Comparison of ENCODE assay signal across 14 mouse cellular contexts in genomic region chr12:8334261-8334660, GRCm38 (mm10). TPM values are rescaled to one million over a fixed set of nuclear protein-coding genes. Genes with fewer than 3 reads are reported as not detected.
DNase-seq lines count a peak whose midpoint lies in the region; ATAC-seq and TF ChIP-seq lines count a peak whose summit lies in the region.
"Had no signal": no experiment of that assay in that cellular context is flagged by ENCODE, and none has a peak within 500 bp of the region (broad histone marks: within the 10 kb centered on the region; RNA-seq: fewer than 3 reads in every experiment).

No protein-coding gene starts in this region.

- H3K9ac ChIP-seq in heart, embryonic 16.5 days (ENCODE audit: low read length): no peak overlapping the region
- no peak overlapping the region for H3K9ac ChIP-seq in midbrain, embryonic 11.5 days (ENCODE audit: low read length)
- H3K9ac ChIP-seq: limb, embryonic 12.5 days had no signal

- H3K9me3 ChIP-seq in heart, embryonic 16.5 days (replicated peaks; ENCODE audit: control insufficient read depth, low read length): no peaks in the 10 kb centered on the region
- no peaks in the 10 kb centered on the region for H3K9me3 ChIP-seq in midbrain, embryonic 11.5 days (ENCODE audit: control insufficient read depth, low read length)
- H3K9me3 ChIP-seq: limb, embryonic 12.5 days had no signal

- 63% methylated on average over 4 of the region's 4 CpGs for WGBS in heart, embryonic 16.5 days
- 94% methylated on average over 4 of the region's 4 CpGs for WGBS in midbrain, embryonic 11.5 days

- H3K4me3 ChIP-seq in left cerebral cortex, adult 2 months: no peak overlapping the region
- H3K4me3 ChIP-seq in heart, embryonic 16.5 days (ENCODE audit: low read length): no peak overlapping the region
- H3K4me3 ChIP-seq in midbrain, embryonic 11.5 days (ENCODE audit: low read depth, low read length): no peak overlapping the region
- H3K4me3 ChIP-seq: limb, embryonic 12.5 days had no signal

- H3K4me1 ChIP-seq in heart, embryonic 16.5 days (ENCODE audit: control insufficient read depth, insufficient read depth, low read length): peaks cover 38% of the 10 kb centered on the region
- peaks cover 11% of the 10 kb centered on the region for H3K4me1 ChIP-seq in midbrain, embryonic 11.5 days (ENCODE audit: control insufficient read depth, insufficient read depth, low read length)
- H3K4me1 ChIP-seq: limb, embryonic 12.5 days had no signal

- no peak for TF ChIP-seq CTCF in left cerebral cortex, adult 2 months (IDR thresholded peaks at IDR 0.05)

- H3K27ac ChIP-seq in left cerebral cortex, adult 2 months: peak overlapping the region; percentile 66
- H3K27ac ChIP-seq in heart, embryonic 16.5 days (ENCODE audit: low read length): peak overlapping the region; percentile 38
- no peak overlapping the region for H3K27ac ChIP-seq in midbrain, embryonic 11.5 days (ENCODE audit: low read depth, low read length)
- H3K27ac ChIP-seq: limb, embryonic 12.5 days had no signal

- intact Hi-C loops in left cerebral cortex, adult 2 months (cut with DNase I): no loop called here
- intact Hi-C loops in left cerebral cortex, postnatal 14 days (cut with DNase I): no loop called here

- peak; percentile 79 for DNase-seq in gastrocnemius, adult 18-20 months (ENCODE audit: low spot score)
- no peak for DNase-seq in gastrocnemius, postnatal 4 days (ENCODE audit: low spot score in 2 of 2)
- DNase-seq in left cerebral cortex, adult 2 months (ENCODE audit: extremely low spot score in 1 of 2, low spot score in 2 of 2): no peak
- no peak for DNase-seq in left cerebral cortex, postnatal 14 days (ENCODE audit: low spot score in 2 of 2)
- DNase-seq in thymus, adult 18-20 months: no peak
- DNase-seq in midbrain, embryonic 11.5 days (ENCODE audit: low spot score, missing footprints): no peak
- DNase-seq in thymus, postnatal 0 days (ENCODE audit: low spot score): no peak
- DNase-seq: lung, postnatal 14 days; right cerebral cortex, postnatal 4 days had no signal

- peaks cover 7% of the 10 kb centered on the region for H3K36me3 ChIP-seq in heart, embryonic 16.5 days (ENCODE audit: control insufficient read depth, insufficient read depth)
- H3K36me3 ChIP-seq in midbrain, embryonic 11.5 days (ENCODE audit: control insufficient read depth, insufficient read depth, low read length): peaks cover 3% of the 10 kb centered on the region; the same call in 1 of the 2 replicates

- no peak overlapping the region for H3K4me2 ChIP-seq in heart, embryonic 16.5 days (ENCODE audit: low read depth, low read length)
- no peak overlapping the region for H3K4me2 ChIP-seq in midbrain, embryonic 11.5 days
- H3K4me2 ChIP-seq: limb, embryonic 12.5 days had no signal

- H3K27me3 ChIP-seq in heart, embryonic 16.5 days (ENCODE audit: control insufficient read depth, insufficient read depth, low read length): no peaks in the 10 kb centered on the region
- H3K27me3 ChIP-seq in midbrain, embryonic 11.5 days (ENCODE audit: control insufficient read depth, insufficient read depth, low read length): no peaks in the 10 kb centered on the region
- H3K27me3 ChIP-seq: limb, embryonic 12.5 days had no signal

- ATAC-seq in heart, embryonic 16.5 days (replicated peaks; ENCODE audit: extremely low read depth, insufficient read depth, low FRiP score): peak; percentile 38; the same call in 1 of the 2 replicates
- no peak for ATAC-seq in midbrain, embryonic 11.5 days (ENCODE audit: low FRiP score)
- ATAC-seq: midbrain, embryonic 16.5 days had no signal

RNA-seq across cellular contexts. Expression of gene Hs1bp3, which starts 21.0 kb away (rescaled TPM):
- 1 to 10 TPM; 6.8 to 7.0 TPM for total RNA-seq in gastrocnemius, adult 18-20 months (2021)
- 10 to 100 TPM; 10.2 to 10.4 TPM for total RNA-seq in gastrocnemius, postnatal 4 days (2021)
- 10 to 100 TPM; 11.8 to 12.7 TPM for total RNA-seq in left cerebral cortex, adult 2 months (2021)
- 10 to 100 TPM; 10.6 to 11.0 TPM for total RNA-seq in left cerebral cortex, postnatal 14 days (2021)
- 15.1 and 16.5 TPM in 2 replicates for polyA plus RNA-seq in heart, embryonic 16.5 days (2015; fragmentation: Nextera tagmentation; extraction: Ambion mirVana)
- 7.2 and 7.4 TPM in 2 replicates for polyA plus RNA-seq in midbrain, embryonic 11.5 days (2014; fragmentation: Nextera tagmentation; extraction: Ambion mirVana)
- 4.8 and 6.2 TPM in 2 replicates for polyA plus RNA-seq in thymus, postnatal 0 days (2015; fragmentation: Nextera tagmentation; extraction: Ambion mirVana)

RNA-seq across cellular contexts. Expression of gene Gdf7, which starts 32.5 kb away (rescaled TPM):
- not detected for total RNA-seq in gastrocnemius, adult 18-20 months (2021)
- not detected for total RNA-seq in gastrocnemius, postnatal 4 days (2021)
- total RNA-seq in left cerebral cortex, adult 2 months (2021): 1 to 10 TPM in 1 of 2 experiments, under 1 TPM in 1; 0.66 to 1.1 TPM
- total RNA-seq in left cerebral cortex, postnatal 14 days (2021): under 1 TPM; 0.48 to 0.63 TPM
- not detected in 2 replicates for polyA plus RNA-seq in heart, embryonic 16.5 days (2015; fragmentation: Nextera tagmentation; extraction: Ambion mirVana)
- polyA plus RNA-seq in midbrain, embryonic 11.5 days (2014; fragmentation: Nextera tagmentation; extraction: Ambion mirVana): 0.26 and 0.64 TPM in 2 replicates
- 0.09 TPM in 1 of 2 replicates, not detected in the other for polyA plus RNA-seq in thymus, postnatal 0 days (2015; fragmentation: Nextera tagmentation; extraction: Ambion mirVana)
- total RNA-seq: common myeloid progenitor, adult 5-6 weeks; MEL had no signal
